Mouse (Mus musculus) heart, postnatal 0 days (tissue): ENCODE data around the gene Gtpbp4. TPM values are rescaled to one million over a fixed set of nuclear protein-coding genes. Genes with fewer than 3 reads are reported as not detected.

Source experiments
- ATAC-seq: fragments of 200-750 bp; cut with Nextera tagmentation; 2 replicates; pipeline ENCODE4 v1.8.0; 2017; ENCODE audit warnings: low read depth, moderate number of reproducible peaks, moderate library complexity; ENCODE audit not compliant: insufficient read depth
- DNase-seq: peaks from one replicate; pipeline ENCODE4 v3.0.0-alpha.2; 2016; ENCODE audit warnings: low spot score
- H3K27ac ChIP-seq: fragments of 300-500 bp; sonication (generic); 2 replicates; pipeline ENCODE4 v1.5.1; 2014; ENCODE audit warnings: low read depth, mild to moderate bottlenecking
- H3K27me3 ChIP-seq: fragments of 300-500 bp; sonication (generic); 2 replicates; pipeline ENCODE4 v1.6.1; 2014; ENCODE audit warnings: low read length, mixed read lengths; ENCODE audit not compliant: control insufficient read depth, insufficient read depth
- H3K36me3 ChIP-seq: fragments of 300-500 bp; sonication (generic); replicated peaks from 2 replicates; pipeline ENCODE4 v1.6.1; 2014; ENCODE audit warnings: low read length, mixed read lengths; ENCODE audit not compliant: control insufficient read depth, insufficient read depth
- H3K4me1 ChIP-seq: fragments of 300-500 bp; sonication (generic); 2 replicates; pipeline ENCODE4 v1.6.1; 2014; ENCODE audit warnings: antibody characterized with exemption; ENCODE audit not compliant: control insufficient read depth, insufficient read depth
- H3K4me2 ChIP-seq: fragments of 300-500 bp; sonication (generic); 2 replicates; pipeline ENCODE4 v1.6.1; 2014; ENCODE audit warnings: low read depth, mild to moderate bottlenecking, low read length, moderate library complexity
- H3K4me3 ChIP-seq: fragments of 300-500 bp; sonication (generic); 2 replicates; pipeline ENCODE4 v1.5.1; 2014; ENCODE audit warnings: low read depth, low read length
- H3K9ac ChIP-seq: fragments of 300-500 bp; sonication (generic); replicated peaks from 2 replicates; pipeline ENCODE4 v1.6.1; 2014; ENCODE audit warnings: low read depth, low read length, mixed read lengths
- H3K9me3 ChIP-seq: fragments of 300-500 bp; sonication (generic); replicated peaks from 2 replicates; pipeline ENCODE4 v1.6.1; 2016; ENCODE audit warnings: low read length; ENCODE audit not compliant: control insufficient read depth
- CTCF ChIP-seq: IDR thresholded peaks from 2 replicates; pipeline ENCODE4 v1.5.1; 2016; ENCODE audit warnings: antibody characterized with exemption, control low read depth, low read depth
- EP300 ChIP-seq: IDR thresholded peaks from 2 replicates; pipeline ENCODE4 v1.6.1; 2016; ENCODE audit warnings: antibody characterized with exemption, low read depth
- WGBS: fragments of 180-500 bp; shearing (Covaris S2); extraction: QIAGEN DNeasy Blood & Tissue Kit; methylation state at CpG from one replicate; pipeline ENCODE4 v1.1.7; 2014; 5-methylcytosine and 5-hydroxymethylcytosine counted together
- polyA plus RNA-seq: library from polyadenylated mRNA; unstranded; fragments of >200 nt; fragmentation: Nextera tagmentation; extraction: Ambion mirVana; gene quantifications from 2 replicates; pipeline ENCODE4 v1.2.1, GENCODE M21; 2015
- total RNA-seq: library from RNA; depleted of rRNA; stranded (reverse); fragments of >200 nt; gene quantifications from 2 replicates; pipeline ENCODE4 v1.2.3, GENCODE M21; 2014; ENCODE audit warnings: low replicate concordance; rRNA removed

The Gtpbp4 gene
- total RNA-seq (4.2 and 13.8 TPM in 2 replicates), polyA plus RNA-seq (37.5 and 42.5 TPM in 2 replicates)

DNA sequence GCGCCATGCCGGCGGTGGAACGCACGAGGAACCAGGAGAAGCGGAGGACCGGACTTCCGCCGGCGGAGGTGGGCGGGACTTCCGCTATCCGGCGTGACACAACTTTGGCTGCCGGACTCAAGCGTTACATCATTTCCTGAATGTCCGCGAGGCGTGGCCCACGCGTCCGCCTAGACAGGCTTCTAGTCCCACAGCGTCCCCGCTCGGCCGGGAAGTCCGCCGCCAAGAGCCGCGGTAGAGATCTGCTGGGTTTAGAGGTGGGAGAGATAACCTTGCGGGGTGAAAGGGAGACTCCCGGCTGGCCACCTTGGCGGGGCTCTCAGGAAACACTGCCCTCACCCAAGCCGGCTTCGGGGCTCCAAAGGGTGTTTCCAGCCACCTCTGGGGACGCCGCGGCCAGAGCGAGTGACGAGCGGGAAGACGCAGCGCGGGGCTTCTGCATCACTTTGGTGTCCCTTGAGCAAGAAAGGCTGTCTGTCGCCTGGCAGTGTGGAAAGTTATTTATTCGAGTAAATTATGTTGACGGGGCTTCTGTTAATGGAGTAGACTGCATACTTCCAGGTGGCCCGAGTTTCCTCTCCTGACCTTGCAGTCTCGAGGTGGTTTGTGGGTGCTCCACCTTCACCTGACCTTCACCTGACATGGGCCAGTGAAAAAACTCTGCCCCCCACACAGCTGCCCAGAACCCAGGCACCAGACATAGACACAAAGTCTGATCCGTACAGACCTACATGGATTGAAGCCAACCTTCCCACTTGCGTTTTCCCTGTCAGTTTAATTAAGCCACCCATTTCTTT is at the start of gene Gtpbp4:
Gene Gtpbp4 (minus strand): TSS at position 94 of the 797 bp plus-strand sequence.
- under 1% methylated on average over 51 of the region's 51 CpGs for WGBS
- Histone ChIP-seq H3K4me3 (peak within 1 kb of the TSS; percentile 90), H3K27ac (peak within 1 kb of the TSS; percentile 94), H3K4me2 (peak within 1 kb of the TSS; percentile 94), H3K9me3 (no peaks in the 10 kb centered on the region), H3K9ac (peak within 1 kb of the TSS; percentile 78), H3K4me1 (peaks cover 9% of the 10 kb centered on the region), H3K27me3 (no peaks in the 10 kb centered on the region), H3K36me3 (peaks cover 4% of the 10 kb centered on the region)
- TF ChIP-seq CTCF (peak; percentile 71), EP300 (peak; percentile 61; the same call in 1 of the 2 replicates)
- peak; percentile 97 for ATAC-seq
- peak; percentile 96 for DNase-seq

DNA sequence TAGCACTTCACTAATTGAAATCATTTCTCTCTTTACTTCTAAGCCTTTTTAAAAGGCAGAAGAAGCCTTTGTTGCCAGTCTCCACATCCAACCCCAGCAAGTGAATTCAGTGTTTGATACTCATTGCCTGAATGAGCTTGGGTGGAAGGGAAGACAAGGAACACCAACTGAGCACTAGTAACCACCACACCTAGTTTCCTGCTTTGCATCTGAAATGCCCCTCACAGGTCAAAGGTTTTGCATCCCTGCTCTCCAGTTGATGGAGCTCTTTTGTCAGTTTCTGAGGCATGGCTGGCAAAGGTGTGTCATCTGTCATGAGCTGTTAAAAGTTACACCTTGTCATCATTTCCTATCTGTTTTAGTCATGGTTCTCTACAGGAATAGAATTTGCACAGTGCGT is 48.8 kb upstream of the Gtpbp4 start:
- ATAC-seq (no peak), DNase-seq (no peak)
- Histone ChIP-seq H3K9me3 (no peaks in the 10 kb centered on the region), H3K27ac (no peak overlapping the region), H3K36me3 (no peaks in the 10 kb centered on the region), H3K27me3 (no peaks in the 10 kb centered on the region), H3K4me2 (no peak overlapping the region), H3K9ac (no peak overlapping the region), H3K4me3 (no peak overlapping the region), H3K4me1 (no peaks in the 10 kb centered on the region)
- WGBS, result 97% methylated on average over 1 of the region's 1 CpGs
- TF ChIP-seq EP300 (no peak), CTCF (no peak)

- no peak overlapping the region for H3K4me3 ChIP-seq
- no peak for ATAC-seq
- 40% methylated on average over 3 of the region's 3 CpGs for WGBS
These were observed 47.6 kb upstream of the Gtpbp4 start for GRCm38 (mm10) chr13:9043289-9044049.

DNA sequence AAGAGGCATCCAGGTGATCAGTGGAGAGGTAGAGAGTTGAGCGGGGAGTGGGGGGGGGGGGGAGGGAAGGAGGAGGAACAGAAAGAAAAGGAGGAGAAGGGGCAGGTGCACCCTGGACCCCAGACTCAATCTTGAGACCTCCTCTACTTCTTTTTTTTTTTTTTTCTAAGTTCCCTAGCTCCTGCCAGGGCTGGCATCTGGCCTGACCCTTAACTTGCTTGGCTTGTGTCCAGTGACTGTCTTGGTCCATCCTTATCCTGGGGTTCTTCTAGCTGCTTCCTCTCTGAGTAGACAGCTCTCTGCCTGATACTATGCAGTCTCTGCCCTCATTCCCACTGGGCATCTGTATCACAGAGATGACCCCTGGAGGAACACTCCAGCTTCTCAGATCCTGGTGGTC is 44.7 kb upstream of the Gtpbp4 start:
- Histone ChIP-seq H3K9ac (no peak overlapping the region), H3K4me2 (no peak overlapping the region), H3K27ac (no peak overlapping the region), H3K4me3 (no peak overlapping the region), H3K4me1 (no peaks in the 10 kb centered on the region), H3K27me3 (no peaks in the 10 kb centered on the region), H3K36me3 (no peaks in the 10 kb centered on the region), H3K9me3 (no peaks in the 10 kb centered on the region)
- WGBS, result 78% methylated on average over 1 of the region's 1 CpGs
- no peak for ATAC-seq
- TF ChIP-seq CTCF, result no peak
- no peak for TF ChIP-seq EP300
- no peak for DNase-seq

More at GRCm38 (mm10) chr13:9043289-9044049, 47.6 kb upstream of the Gtpbp4 start:
- no peak overlapping the region for H3K27ac ChIP-seq
- no peaks in the 10 kb centered on the region for H3K4me1 ChIP-seq
- no peaks in the 10 kb centered on the region for H3K9me3 ChIP-seq
- TF ChIP-seq EP300, result no peak
- DNase-seq, result no peak
- no peaks in the 10 kb centered on the region for H3K27me3 ChIP-seq
- H3K9ac ChIP-seq, result no peak overlapping the region
- no peaks in the 10 kb centered on the region for H3K36me3 ChIP-seq
- H3K4me2 ChIP-seq, result no peak overlapping the region

DNA sequence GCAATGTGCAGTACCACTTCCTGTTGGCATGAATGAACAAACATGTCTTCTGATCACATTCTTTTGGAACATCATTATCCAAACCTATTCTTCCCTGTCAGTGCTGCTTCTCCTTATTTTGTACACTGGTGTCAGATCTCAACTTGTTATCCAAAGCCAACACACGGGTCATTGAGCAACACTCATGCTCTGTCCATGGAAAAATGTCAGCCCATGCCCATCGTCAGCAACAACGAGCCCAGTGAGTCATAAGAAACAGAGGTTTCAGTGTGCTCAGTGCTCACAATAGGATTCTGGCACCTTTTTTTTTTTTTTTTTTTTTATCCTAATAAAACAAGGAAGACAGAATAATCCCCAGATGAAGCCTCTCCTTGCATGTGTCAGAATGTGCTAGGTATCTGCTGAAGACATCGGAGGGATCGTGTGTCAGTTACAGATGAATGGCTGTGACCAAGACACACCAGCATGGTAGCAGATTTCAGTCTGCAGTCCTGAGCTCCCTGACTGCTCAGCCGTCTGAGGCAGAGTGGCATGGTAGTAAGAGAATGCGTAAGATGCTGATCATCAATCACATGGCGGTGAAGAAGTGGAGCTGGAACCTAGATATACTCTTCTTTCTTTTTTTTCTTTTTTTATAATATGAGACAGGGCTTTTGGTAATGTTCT is 36.2 kb upstream of the Gtpbp4 start:
- H3K27ac ChIP-seq, result no peak overlapping the region
- H3K4me1 ChIP-seq, result no peaks in the 10 kb centered on the region
- no peak overlapping the region for H3K4me2 ChIP-seq
- H3K36me3 ChIP-seq, result no peaks in the 10 kb centered on the region
- DNase-seq, result no peak
- no peaks in the 10 kb centered on the region for H3K9me3 ChIP-seq
- ATAC-seq, result no peak
- no peak for TF ChIP-seq CTCF
- TF ChIP-seq EP300, result no peak
- no peak overlapping the region for H3K4me3 ChIP-seq
- H3K9ac ChIP-seq, result no peak overlapping the region
- H3K27me3 ChIP-seq, result no peaks in the 10 kb centered on the region
- 78% methylated on average over 8 of the region's 8 CpGs for WGBS
